Mouse (Mus musculus): Measurements from ENCODE around the gene Ints1.

- TF ChIP-seq POLR2A (IDR thresholded peaks at IDR 0.05; ENCODE audit: borderline replicate concordance, low read depth, low read length), result no peak
- TF ChIP-seq CTCF (IDR thresholded peaks at IDR 0.05; ENCODE audit: low read depth, low read length), result 0 out of 2 replicates have a peak, but pooled peaks have one; percentile 11
Observed at GRCm38 (mm10) chr5:139789466-139789865, 14.0 kb upstream of the Ints1 start.

Data from bone marrow macrophage, adult 2 months (primary cell).